Mouse (Mus musculus) small intestine, adult 2 months (tissue): Measurements from ENCODE around the gene Cntn4.

Experiments used
- CTCF ChIP-seq: fragments of 200-500 bp; IDR thresholded peaks from 2 replicates; pipeline ENCODE4 v1.5.1; 2012; ENCODE audit warnings: low read depth, mild to moderate bottlenecking, control low read depth, inconsistent platforms, low read length, moderate library complexity, mixed read lengths; ENCODE audit not compliant: insufficient replicate concordance, insufficient read length; ENCODE audit errors: extremely low read depth
- POLR2A ChIP-seq: fragments of 200-500 bp; IDR thresholded peaks from 2 replicates; pipeline ENCODE4 v1.6.1; 2012; ENCODE audit warnings: low read depth, mild to moderate bottlenecking, control low read depth, inconsistent platforms, low read length, moderate library complexity

- no peak for TF ChIP-seq POLR2A
- no peak for TF ChIP-seq CTCF
Observed at GRCm38 (mm10) chr6:106118523-106119081, 441.1 kb downstream of the Cntn4 start.
